Mouse (Mus musculus) testis, adult 2 months (tissue): Measurements from ENCODE around the gene Rtp2.

Source experiments
- CTCF ChIP-seq: fragments of 200-500 bp; IDR thresholded peaks from 2 replicates; pipeline ENCODE4 v1.5.1; 2012; ENCODE audit warnings: low read depth, mild to moderate bottlenecking, inconsistent platforms, low read length, moderate library complexity; ENCODE audit not compliant: control insufficient read depth, insufficient read depth, insufficient replicate concordance
- POLR2A ChIP-seq: fragments of 200-500 bp; IDR thresholded peaks from 2 replicates; pipeline ENCODE4 v1.6.1; 2012; ENCODE audit warnings: low read depth, mild to moderate bottlenecking, inconsistent platforms, low read length, moderate library complexity; ENCODE audit not compliant: control insufficient read depth

DNA sequence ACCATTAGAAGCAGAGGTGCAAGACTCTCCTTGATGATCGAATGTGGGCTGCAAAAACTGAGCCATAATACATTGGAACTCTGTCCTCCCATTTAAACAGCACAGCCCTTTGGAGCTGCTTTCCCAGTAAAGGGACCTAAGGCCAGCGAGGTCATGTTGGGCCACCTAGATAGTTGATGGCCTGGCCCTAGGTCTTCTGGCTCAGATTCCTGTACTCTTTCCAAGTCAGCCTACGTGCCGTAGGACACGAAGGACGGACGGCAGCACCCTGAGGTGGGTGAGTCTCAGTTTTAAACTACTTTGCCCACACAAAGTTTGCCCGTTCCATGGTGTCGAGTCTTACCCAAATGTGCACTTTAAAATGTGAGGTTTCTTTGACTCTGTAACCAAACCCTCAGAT, 47.3 kb upstream of the Rtp2 start:
- TF ChIP-seq CTCF (no peak), POLR2A (no peak)
